28 mouse cellular contexts compared by ENCODE assay signal in genomic region chr8:45235228-45235627, GRCm38 (mm10). TPM values are rescaled to one million over a fixed set of nuclear protein-coding genes. Genes with fewer than 3 reads are reported as not detected.
DNase-seq lines count a peak whose midpoint lies in the region; TF ChIP-seq lines count a peak whose summit lies in the region.
"Had no signal": no experiment of that assay in that cellular context is flagged by ENCODE, and none has a peak within 500 bp of the region (broad histone marks: within the 10 kb centered on the region; RNA-seq: fewer than 3 reads in every experiment).

No protein-coding gene starts in this region.

- H3K36me3 ChIP-seq in ES-Bruce4 (ENCODE audit: control insufficient read depth, insufficient read depth, low read length, poor library complexity, severe bottlenecking) (no peaks in the 10 kb centered on the region), ES-E14 (ENCODE audit: control insufficient read depth, insufficient read depth, low read length, poor library complexity, severe bottlenecking) (no peaks in the 10 kb centered on the region)
- H3K36me3 ChIP-seq: embryonic facial prominence, embryonic 10.5 days; embryonic facial prominence, embryonic 12.5 days; forebrain, embryonic 10.5 days; forebrain, embryonic 12.5 days had no signal

- H3K4me3 ChIP-seq in ES-Bruce4 (ENCODE audit: low read depth, low read length): no peak overlapping the region
- H3K4me3 ChIP-seq in ES-E14 (ENCODE audit: insufficient read depth in 1 of 2, low read depth in 1 of 2, low read length in 2 of 2, poor library complexity in 1 of 2, severe bottlenecking in 1 of 2): no peak overlapping the region
- no peak overlapping the region for H3K4me3 ChIP-seq in gastrocnemius, adult 2 months
- H3K4me3 ChIP-seq: embryonic facial prominence, embryonic 10.5 days; embryonic facial prominence, embryonic 12.5 days; forebrain, embryonic 10.5 days; forebrain, embryonic 12.5 days had no signal

- 0 out of 2 replicates have a peak, but pooled peaks have one; percentile 55 for TF ChIP-seq EP300 in ES-Bruce4 (IDR thresholded peaks at IDR 0.05; ENCODE audit: insufficient read depth, low read depth, low read length)

- peak overlapping the region; percentile 55 for H3K27ac ChIP-seq in ES-Bruce4 (ENCODE audit: insufficient read depth, low read length)
- no peak overlapping the region for H3K27ac ChIP-seq in ES-E14 (ENCODE audit: insufficient read depth, low read depth, low read length, poor library complexity, severe bottlenecking)
- H3K27ac ChIP-seq in gastrocnemius, adult 2 months: no peak overlapping the region
- H3K27ac ChIP-seq: embryonic facial prominence, embryonic 10.5 days; embryonic facial prominence, embryonic 12.5 days; forebrain, embryonic 10.5 days; forebrain, embryonic 12.5 days had no signal

- no peaks in the 10 kb centered on the region; the same call in 1 of the 2 replicates for H3K9me3 ChIP-seq in ES-Bruce4 (replicated peaks; ENCODE audit: control insufficient read depth, insufficient read depth, low read length, poor library complexity, severe bottlenecking)
- H3K9me3 ChIP-seq in ES-E14 (ENCODE audit: control insufficient read depth, insufficient read depth, low read depth, low read length): no peaks in the 10 kb centered on the region
- H3K9me3 ChIP-seq: embryonic facial prominence, embryonic 10.5 days; embryonic facial prominence, embryonic 12.5 days; forebrain, embryonic 10.5 days; forebrain, embryonic 12.5 days had no signal

- H3K4me1 ChIP-seq in ES-Bruce4 (ENCODE audit: control insufficient read depth, insufficient read depth, low read length): peaks cover 4% of the 10 kb centered on the region
- H3K4me1 ChIP-seq in ES-E14 (ENCODE audit: control insufficient read depth in 2 of 2, insufficient read depth in 2 of 2, low read length in 2 of 2, poor library complexity in 1 of 2): peaks cover 12 to 19% of the 10 kb centered on the region in 2 experiments
- H3K4me1 ChIP-seq: embryonic facial prominence, embryonic 12.5 days had no signal

- H3K27me3 ChIP-seq in ES-Bruce4 (ENCODE audit: control insufficient read depth, insufficient read depth, low read length, poor library complexity, severe bottlenecking): no peaks in the 10 kb centered on the region
- H3K27me3 ChIP-seq: CH12.LX; embryonic facial prominence, embryonic 12.5 days; forebrain, embryonic 12.5 days had no signal

- H3K9ac ChIP-seq in ES-Bruce4 (ENCODE audit: low read depth, poor library complexity, severe bottlenecking) (no peak overlapping the region), ES-E14 (ENCODE audit: insufficient read depth, low read depth, low read length, poor library complexity, severe bottlenecking) (no peak overlapping the region)
- H3K9ac ChIP-seq: embryonic facial prominence, embryonic 12.5 days; forebrain, embryonic 12.5 days; forebrain, postnatal 0 days had no signal

- no peak for TF ChIP-seq CTCF in ES-Bruce4 (IDR thresholded peaks at IDR 0.05; ENCODE audit: low read depth, low read length)
- no peak for TF ChIP-seq CTCF in gastrocnemius, adult 2 months (IDR thresholded peaks at IDR 0.05)

- in situ Hi-C loops in ES-E14 (cut with MboI; ENCODE audit: low sequenced_read_pairs in 2 of 2, unreplicated experiment in 2 of 2): loop anchor here in 1 of 2 experiments (5.0 kb wide), 1 partner anchor 183 kb away; no protein-coding TSS in a partner anchor

- TF ChIP-seq POLR2A in ES-Bruce4 (IDR thresholded peaks at IDR 0.05; ENCODE audit: insufficient read depth, low read length): no peak

- DNase-seq in layer of hippocampus, adult 9-11 months: peak; percentile 5
- no peak for DNase-seq in layer of hippocampus, postnatal 25 days (ENCODE audit: extremely low spot score in 1 of 2, low spot score in 1 of 2)
- DNase-seq in ES-E14 (ENCODE audit: low read depth, low spot score): peak; percentile 25
- DNase-seq in ZHBTc4 (ENCODE audit: low read depth, low spot score): peak; percentile 70
- no peak for DNase-seq in gastrocnemius, postnatal 4 days (ENCODE audit: low spot score in 2 of 2)
- no peak for DNase-seq in kidney, postnatal 14 days
- no peak for DNase-seq in gastrocnemius, adult 2 months
- DNase-seq: adrenal gland, adult 2 months; adrenal gland, postnatal 10 days; adrenal gland, postnatal 25 days; B cell, adult 2 months; cerebellum, adult 11-12 months; cerebellum, adult 2 months; cerebellum, adult 9-10 months; cerebellum, postnatal 10 days; cerebellum, postnatal 25 days; forebrain, postnatal 0 days had no signal

- intact Hi-C loops in gastrocnemius, adult 2 months (cut with DNase I): loop anchor here (5.0 kb wide), 1 partner anchor 183 kb away; no protein-coding TSS in a partner anchor

TF ChIP-seq in ES-E14, 5 proteins besides CTCF, POLR2A, EP300 and RAD21:
- TF ChIP-seq HCFC1 (IDR thresholded peaks at IDR 0.05; ENCODE audit: borderline replicate concordance, insufficient read depth, low read length): no peak
- no peak for TF ChIP-seq ZNF384 (IDR thresholded peaks at IDR 0.05; ENCODE audit: low read depth, low read length)
- no peak for TF ChIP-seq CHD2 (IDR thresholded peaks at IDR 0.05; ENCODE audit: low read depth, low read length)
- TF ChIP-seq MAFK (IDR thresholded peaks at IDR 0.05; ENCODE audit: insufficient read depth, low read depth, low read length): peak; percentile 94
- TF ChIP-seq ZC3H11A (IDR thresholded peaks at IDR 0.05; ENCODE audit: borderline replicate concordance, low read depth, low read length): no peak

RNA-seq across cellular contexts. Expression of gene F11, which starts 26.6 kb away (rescaled TPM):
- total RNA-seq in layer of hippocampus, postnatal 25 days (2021): not detected
- not detected in 2 replicates for polyA plus RNA-seq in ES-Bruce4 (2011; ENCODE audit: insufficient read depth, insufficient read length, low read depth, missing spikeins)
- not detected in 2 replicates for total RNA-seq in ES-E14 (2012; rRNA removed)
- total RNA-seq in gastrocnemius, postnatal 4 days (2021): under 1 TPM in 1 of 2 experiments, not detected in 1; 0.34 TPM
- total RNA-seq in gastrocnemius, adult 2 months (2021): not detected
- total RNA-seq: adrenal gland, adult 2 months; adrenal gland, postnatal 25 days; CH12.LX; forebrain, postnatal 0 days; MEL had no signal
- polyA plus RNA-seq: adrenal gland, adult 2 months; CD4-positive, CD25-positive, alpha-beta regulatory T cell, adult 4 months; cerebellum, adult 2 months; cortical plate, adult 2 months; embryonic facial prominence, embryonic 10.5 days; embryonic facial prominence, embryonic 12.5 days; embryonic facial prominence, embryonic 14.5 days; forebrain, embryonic 10.5 days; forebrain, embryonic 12.5 days; forebrain, embryonic 14.5 days; forebrain, postnatal 0 days had no signal

RNA-seq across cellular contexts. Expression of gene Klkb1, which starts 59.4 kb away (rescaled TPM):
- under 1 TPM in 1 of 2 experiments, not detected in 1; 0.05 TPM for total RNA-seq in layer of hippocampus, postnatal 25 days (2021)
- 0.12 TPM in 1 of 2 replicates, not detected in the other for polyA plus RNA-seq in ES-Bruce4 (2011; ENCODE audit: insufficient read depth, insufficient read length, low read depth, missing spikeins)
- total RNA-seq in ES-E14 (2012; rRNA removed): not detected in 2 replicates
- total RNA-seq in gastrocnemius, postnatal 4 days (2021): under 1 TPM in 1 of 2 experiments, not detected in 1; 0.23 TPM
- not detected for total RNA-seq in gastrocnemius, adult 2 months (2021)
- total RNA-seq: adrenal gland, postnatal 25 days; CH12.LX; MEL had no signal
- polyA plus RNA-seq: embryonic facial prominence, embryonic 10.5 days; forebrain, embryonic 14.5 days had no signal

Comparison
In these comparisons a context has a peak if more than half of its experiments do, and no peak if none do; other contexts are left out.
1. DNase-seq: peak in layer of hippocampus, adult 9-11 months (single experiment), ES-E14 (single experiment) and ZHBTc4 (single experiment); none in layer of hippocampus, postnatal 25 days (0 of 2), gastrocnemius, postnatal 4 days (0 of 2), kidney, postnatal 14 days (single experiment) and gastrocnemius, adult 2 months (single experiment).